Mouse (Mus musculus) lung, postnatal 36 days (tissue): ENCODE data around the gene Gpc5.

Experiments used
- DNase-seq: peaks from one replicate; pipeline ENCODE4 v3.0.0; 2022; ENCODE audit warnings: mixed read lengths

Gpc5 gene

DNA sequence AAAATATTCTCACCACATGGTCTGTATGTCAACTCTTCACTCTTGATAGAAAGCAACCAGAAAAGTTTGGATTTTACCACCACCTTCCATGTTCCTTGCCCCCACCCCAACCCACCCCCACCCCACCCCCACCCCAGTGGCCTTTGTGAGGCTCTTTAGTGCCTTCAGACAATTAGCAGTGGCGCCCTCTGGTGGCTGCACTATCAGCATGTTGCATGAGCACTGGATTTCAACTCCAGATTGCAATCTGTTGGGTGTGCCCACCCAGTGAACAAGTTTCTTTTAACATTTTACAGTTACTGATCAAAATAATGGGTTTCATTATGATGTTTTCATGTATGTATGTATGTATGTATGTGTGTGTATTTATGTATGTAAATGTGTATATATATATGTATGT, 279.1 kb downstream of the Gpc5 start:
- peak; percentile 46 for DNase-seq

DNA sequence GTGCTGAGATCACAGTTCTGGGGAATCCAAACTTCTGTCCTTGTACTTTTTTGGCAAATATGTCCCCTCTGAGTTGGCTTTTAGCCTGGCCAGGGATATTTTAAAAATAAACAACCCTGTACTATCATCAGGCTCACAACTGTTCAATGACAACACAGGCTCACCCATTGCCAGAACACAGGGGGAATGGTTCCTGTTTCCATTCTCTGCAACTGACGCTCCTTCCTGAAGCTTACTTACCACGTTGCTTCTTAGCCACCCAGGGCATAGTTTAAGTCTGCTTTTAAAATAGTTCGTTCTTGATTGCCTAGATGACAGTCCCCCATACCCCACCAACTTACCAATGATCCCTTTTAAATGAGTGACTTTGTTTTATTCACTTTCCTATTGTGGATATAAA, 299.8 kb downstream of the Gpc5 start:
- no peak for DNase-seq

DNA sequence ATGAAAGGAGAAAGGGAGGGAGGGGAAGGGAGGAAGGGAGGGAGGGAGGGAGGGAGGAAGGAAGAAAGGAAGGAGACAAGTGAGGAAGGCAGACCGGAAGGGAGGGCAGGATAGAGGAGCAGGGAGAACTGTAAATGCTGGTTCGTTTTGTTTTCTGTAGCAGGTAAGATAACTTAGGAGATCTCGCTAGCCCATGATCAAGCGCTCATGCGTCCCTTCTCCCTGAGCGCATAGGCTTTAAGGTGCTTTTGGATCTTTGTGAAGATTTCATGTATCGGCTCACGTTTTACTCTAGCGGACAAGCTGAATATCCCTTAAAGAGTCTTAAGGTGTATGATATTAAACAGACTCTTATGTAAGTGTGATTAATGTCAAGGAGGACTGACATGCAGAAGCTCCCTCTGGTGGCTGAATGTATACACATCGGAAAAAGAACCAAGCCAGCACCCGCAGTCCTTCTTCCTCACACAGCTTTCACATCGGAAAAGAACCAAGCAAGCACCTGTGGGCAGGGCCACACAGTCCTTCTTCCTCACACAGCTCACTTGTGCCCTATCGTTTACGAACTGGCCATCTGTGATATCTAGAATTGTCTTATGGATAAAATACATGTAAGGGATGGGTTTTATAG, 301.0 kb downstream of the Gpc5 start:
- DNase-seq = peak; percentile 49

DNA sequence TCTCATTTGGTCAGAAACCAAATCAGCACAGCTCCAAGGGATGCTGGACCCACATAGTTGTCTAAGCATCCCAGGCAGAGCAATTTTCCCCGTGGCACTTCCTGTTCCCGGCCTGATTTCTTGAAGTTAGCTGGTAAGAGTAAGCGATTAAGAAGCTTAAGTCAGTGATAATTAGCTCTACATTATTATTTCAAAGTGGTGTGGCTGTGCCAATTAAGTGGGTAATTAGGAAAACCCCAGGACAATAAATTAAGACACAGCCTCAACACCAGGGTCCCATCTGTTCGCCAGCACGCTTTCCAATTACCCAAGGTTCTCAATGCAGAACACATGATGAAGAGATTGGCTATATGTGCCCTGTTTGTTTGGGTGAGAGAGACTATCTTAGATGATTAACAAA, 314.6 kb downstream of the Gpc5 start:
- DNase-seq = no peak

DNA sequence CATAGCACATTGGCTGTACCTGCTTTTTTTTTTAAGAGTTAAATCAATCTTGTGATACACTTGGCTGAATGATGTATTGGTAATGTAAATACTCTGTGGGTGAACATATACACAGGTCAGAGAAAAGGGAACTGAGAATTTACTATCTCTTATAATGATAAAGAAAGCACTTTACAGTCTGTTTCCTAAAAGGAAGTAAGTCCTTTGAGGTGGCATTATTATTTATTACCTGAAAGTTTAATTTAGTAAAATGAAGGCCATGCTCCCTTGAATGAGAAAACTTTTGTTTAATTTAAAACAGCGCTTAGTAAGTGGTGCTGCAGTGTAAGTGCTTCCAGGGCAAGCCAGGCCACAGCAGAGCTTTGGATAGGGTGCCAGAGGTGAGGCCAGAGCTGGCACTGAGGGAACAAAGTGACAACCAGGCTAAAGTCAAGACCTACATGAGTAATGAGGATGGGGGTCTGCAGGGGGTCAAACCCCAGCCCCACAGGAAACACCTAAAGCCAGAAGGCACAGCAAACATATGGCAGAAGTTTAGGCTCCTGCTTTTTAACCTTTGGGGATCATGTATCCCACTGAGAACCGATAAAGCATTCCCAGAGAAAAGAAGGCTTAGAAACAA, 315.4 kb downstream of the Gpc5 start:
- DNase-seq = no peak

DNA sequence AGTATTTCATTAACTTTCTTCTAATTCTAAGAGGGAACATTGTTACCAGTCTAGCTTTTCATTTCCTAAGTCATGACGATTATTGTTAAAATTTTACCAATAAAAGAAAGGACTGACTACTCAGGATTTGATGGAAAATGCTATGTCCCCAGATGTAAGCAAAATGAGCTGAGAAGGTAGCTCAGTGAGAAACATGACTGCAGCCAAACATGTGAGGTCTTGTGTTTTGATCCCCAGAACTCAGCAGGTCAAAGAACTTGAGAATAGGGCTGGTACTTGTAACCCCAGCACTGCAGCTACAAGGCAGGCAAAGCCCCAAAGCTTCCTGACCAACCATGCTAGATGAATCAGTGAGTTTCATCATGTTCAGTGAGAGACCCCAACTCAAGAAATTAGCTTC, 318.9 kb downstream of the Gpc5 start:
- no peak for DNase-seq

DNA sequence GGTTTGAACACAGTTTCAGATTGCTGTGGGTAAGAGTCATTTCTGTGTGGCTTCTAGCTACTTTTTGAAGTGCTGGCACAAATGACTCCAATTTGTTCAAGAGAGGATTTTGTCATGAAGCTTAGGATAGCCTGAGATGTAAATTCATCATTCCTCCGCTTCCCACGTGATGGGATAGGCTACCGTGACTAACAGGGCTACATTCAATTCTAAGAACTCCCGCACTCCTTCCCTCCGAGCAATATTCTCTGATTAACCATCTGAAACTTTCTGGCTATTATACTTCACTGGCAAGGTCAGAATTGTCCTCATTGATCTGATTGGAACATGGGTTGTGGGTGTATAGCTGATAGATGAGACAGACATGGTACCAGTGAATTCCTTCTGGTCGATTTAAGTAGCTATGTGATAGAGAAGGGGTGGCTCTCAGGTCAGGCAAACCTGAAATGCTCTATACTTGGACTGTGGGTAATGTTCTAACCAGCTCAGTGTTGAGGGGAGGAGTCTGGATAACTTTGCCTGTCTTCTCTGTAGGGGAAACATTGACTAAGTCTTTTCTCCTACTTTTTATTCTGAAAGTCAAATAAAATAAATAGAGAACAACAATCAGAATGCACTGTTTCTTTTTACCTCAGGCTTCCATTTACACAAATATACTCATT, 319.6 kb downstream of the Gpc5 start:
- DNase-seq = no peak

DNA sequence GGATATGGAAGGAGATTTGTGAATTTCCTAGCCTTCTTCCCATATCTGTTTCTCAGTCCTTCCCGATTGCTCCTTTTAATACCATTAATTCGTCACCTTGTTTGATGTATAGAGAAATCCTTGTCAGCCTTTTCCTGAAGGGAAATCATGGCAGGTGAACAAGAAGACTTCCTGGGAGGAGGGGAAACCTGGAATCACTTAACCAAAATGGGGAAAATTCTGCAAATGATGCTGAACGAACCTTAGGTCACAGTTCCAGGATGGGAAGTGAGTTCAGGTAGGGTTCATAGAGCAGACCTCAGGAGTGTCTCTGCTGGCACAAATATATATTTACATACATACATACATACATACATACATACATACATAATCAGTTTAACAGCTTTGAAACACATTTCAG, 320.8 kb downstream of the Gpc5 start:
- DNase-seq = no peak

GRCm38 (mm10) chr14:115413429-115413828, 321.4 kb downstream of the Gpc5 start:
- no peak for DNase-seq

GRCm38 (mm10) chr14:115414545-115414944, 322.5 kb downstream of the Gpc5 start:
- DNase-seq = no peak

GRCm38 (mm10) chr14:115431967-115432366, 340.0 kb downstream of the Gpc5 start:
- DNase-seq = no peak

DNA sequence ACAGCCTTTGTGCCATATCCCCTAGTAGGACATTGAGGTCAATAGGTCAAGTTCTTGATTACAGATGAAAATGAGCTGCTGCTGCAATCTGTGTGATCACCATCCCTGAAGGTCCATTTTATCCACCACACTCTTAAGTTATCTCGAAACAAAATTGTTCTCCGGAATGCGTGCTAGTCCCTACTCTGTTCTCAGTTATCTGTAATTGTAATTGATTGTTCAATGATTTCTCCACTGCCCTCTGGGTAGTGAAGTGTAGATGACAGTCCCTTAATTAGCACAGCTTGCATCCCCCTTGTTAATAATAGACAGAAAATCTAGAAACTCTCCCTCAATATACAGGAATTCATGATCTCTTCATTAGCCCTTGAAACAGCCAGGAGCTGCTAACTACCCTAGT, 340.4 kb downstream of the Gpc5 start:
- no peak for DNase-seq

DNA sequence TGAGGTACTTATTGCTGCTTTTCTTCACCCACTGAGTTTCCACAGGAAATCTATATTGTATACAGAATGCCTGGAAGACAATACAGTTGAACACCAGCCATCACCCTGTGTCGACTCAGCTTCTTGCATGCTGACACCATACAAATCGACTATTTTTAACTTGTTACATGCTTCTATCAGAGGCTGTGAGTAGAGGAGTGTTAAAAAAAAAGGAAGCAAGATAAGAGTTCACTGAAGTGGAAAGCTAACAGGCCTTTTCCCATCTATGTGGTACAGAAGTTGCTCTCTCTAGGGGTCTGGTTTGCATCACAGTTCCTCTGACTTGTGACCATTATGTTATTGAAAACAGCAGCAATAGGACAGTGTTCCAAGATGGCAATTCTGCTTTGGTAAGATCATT, 344.6 kb downstream of the Gpc5 start:
- DNase-seq = no peak

GRCm38 (mm10) chr14:115444789-115445770, 353.1 kb downstream of the Gpc5 start:
- DNase-seq = no peak

- DNase-seq = no peak
Observed at GRCm38 (mm10) chr14:115450938-115451337, 358.9 kb downstream of the Gpc5 start.

- DNase-seq = no peak
Observed at GRCm38 (mm10) chr14:115467960-115468359, 375.9 kb downstream of the Gpc5 start.

DNA sequence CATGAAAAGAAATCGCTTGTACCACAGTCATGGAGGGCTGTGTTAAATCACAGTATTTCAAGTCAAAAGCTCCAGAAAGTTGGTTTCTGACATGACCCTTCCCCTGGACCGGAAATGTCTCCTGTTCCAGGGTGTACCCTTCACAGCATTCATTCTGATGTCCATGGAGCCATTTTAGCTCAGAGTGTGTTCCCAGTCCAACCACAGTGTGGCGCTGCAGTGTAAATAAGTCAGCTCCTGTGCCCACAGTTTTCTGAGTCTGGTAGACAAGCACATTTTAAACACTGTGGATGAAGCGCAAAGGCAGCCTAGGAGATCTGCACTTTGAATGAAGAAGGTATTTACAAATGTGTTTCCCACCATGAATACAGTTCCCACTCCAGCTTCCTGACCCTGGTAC, 383.2 kb downstream of the Gpc5 start:
- peak; percentile 3 for DNase-seq

- no peak for DNase-seq
Observed at GRCm38 (mm10) chr14:115477360-115477759, 385.3 kb downstream of the Gpc5 start.

GRCm38 (mm10) chr14:115485090-115485489, 393.1 kb downstream of the Gpc5 start:
- DNase-seq = no peak

- no peak for DNase-seq
Observed at GRCm38 (mm10) chr14:115500794-115501193, 408.8 kb downstream of the Gpc5 start.

- no peak for DNase-seq
Observed at GRCm38 (mm10) chr14:115546516-115547282, 454.7 kb downstream of the Gpc5 start.

GRCm38 (mm10) chr14:115551996-115552395, 460.0 kb downstream of the Gpc5 start:
- DNase-seq = no peak
